Mouse (Mus musculus) embryonic facial prominence, embryonic 10.5 days (tissue): Measurements from ENCODE around the gene Chka. TPM values are rescaled to one million over a fixed set of nuclear protein-coding genes. Genes with fewer than 3 reads are reported as not detected.

Experiments
- DNase-seq: peaks from one replicate; pipeline ENCODE4 v3.0.0-alpha.2; 2017; ENCODE audit warnings: low spot score
- H3K27ac ChIP-seq: fragments of 300-500 bp; sonication (generic); replicated peaks from 2 replicates; pipeline ENCODE4 v1.5.1; 2016; ENCODE audit warnings: mild to moderate bottlenecking
- H3K27me3 ChIP-seq: fragments of 300-500 bp; sonication (generic); replicated peaks from 2 replicates; pipeline ENCODE4 v1.6.1; 2016; ENCODE audit warnings: low read depth, mild to moderate bottlenecking; ENCODE audit not compliant: poor library complexity, severe bottlenecking
- H3K36me3 ChIP-seq: fragments of 300-500 bp; sonication (generic); replicated peaks from 2 replicates; pipeline ENCODE4 v1.6.1; 2016; ENCODE audit warnings: mild to moderate bottlenecking, moderate library complexity
- H3K4me1 ChIP-seq: fragments of 300-500 bp; sonication (generic); 2 replicates; pipeline ENCODE4 v1.6.1; 2016
- H3K4me3 ChIP-seq: fragments of 300-500 bp; sonication (generic); 2 replicates; pipeline ENCODE4 v1.5.1; 2016; ENCODE audit warnings: mild to moderate bottlenecking, moderate library complexity
- H3K9me3 ChIP-seq: fragments of 300-500 bp; sonication (generic); 2 replicates; pipeline ENCODE4 v1.6.1; 2016; ENCODE audit warnings: mild to moderate bottlenecking
- WGBS: fragments of 180-500 bp; shearing (Covaris S2); methylation state at CpG from one replicate; pipeline ENCODE4 v1.1.7; 2016; 5-methylcytosine and 5-hydroxymethylcytosine counted together
- polyA plus RNA-seq: library from polyadenylated mRNA; unstranded; fragments of >200 nt; fragmentation: Nextera tagmentation; extraction: Ambion mirVana; gene quantifications from 2 replicates; pipeline ENCODE4 v1.2.1, GENCODE M21; 2016

Gene Chka
- polyA plus RNA-seq, 1 experiment from 2014 or later = 50.0 TPM

DNA sequence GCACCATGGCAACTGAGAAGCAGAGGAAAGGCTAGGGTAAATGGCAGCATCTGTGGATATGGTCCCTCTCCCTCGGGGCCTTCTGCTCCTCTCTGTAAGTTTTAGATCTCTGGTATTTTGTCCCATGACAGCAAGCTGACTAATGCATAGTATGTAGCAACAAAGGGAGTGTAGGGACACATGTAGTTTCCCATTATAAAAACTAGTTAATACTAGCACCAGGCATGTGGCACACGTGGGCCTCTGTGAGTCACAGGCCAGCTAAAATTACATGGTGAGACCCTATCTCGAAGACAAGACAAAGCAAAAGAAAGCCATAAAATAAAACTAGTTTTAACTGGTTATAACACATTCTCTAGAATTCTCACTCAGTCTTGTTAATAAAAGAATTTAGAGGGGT lies 12.6 kb upstream of the Chka start:
- Histone ChIP-seq H3K27me3 (no peaks in the 10 kb centered on the region), H3K27ac (no peak overlapping the region), H3K4me1 (peaks cover 17% of the 10 kb centered on the region; the same call in 1 of the 2 replicates), H3K36me3 (no peaks in the 10 kb centered on the region), H3K4me3 (no peak overlapping the region), H3K9me3 (no peaks in the 10 kb centered on the region)
- WGBS = 85% methylated on average over 3 of the region's 3 CpGs
- DNase-seq = no peak

- H3K36me3 ChIP-seq = no peaks in the 10 kb centered on the region
- no peaks in the 10 kb centered on the region for H3K9me3 ChIP-seq
- no peak for DNase-seq
- no peak overlapping the region for H3K27ac ChIP-seq
- H3K4me1 ChIP-seq = peaks cover 17% of the 10 kb centered on the region; the same call in 1 of the 2 replicates
- 45% methylated on average over 2 of the region's 2 CpGs for WGBS
- no peaks in the 10 kb centered on the region for H3K27me3 ChIP-seq
- H3K4me3 ChIP-seq = no peak overlapping the region
Observed at GRCm38 (mm10) chr19:3839686-3840085, 11.9 kb upstream of the Chka start.

DNA sequence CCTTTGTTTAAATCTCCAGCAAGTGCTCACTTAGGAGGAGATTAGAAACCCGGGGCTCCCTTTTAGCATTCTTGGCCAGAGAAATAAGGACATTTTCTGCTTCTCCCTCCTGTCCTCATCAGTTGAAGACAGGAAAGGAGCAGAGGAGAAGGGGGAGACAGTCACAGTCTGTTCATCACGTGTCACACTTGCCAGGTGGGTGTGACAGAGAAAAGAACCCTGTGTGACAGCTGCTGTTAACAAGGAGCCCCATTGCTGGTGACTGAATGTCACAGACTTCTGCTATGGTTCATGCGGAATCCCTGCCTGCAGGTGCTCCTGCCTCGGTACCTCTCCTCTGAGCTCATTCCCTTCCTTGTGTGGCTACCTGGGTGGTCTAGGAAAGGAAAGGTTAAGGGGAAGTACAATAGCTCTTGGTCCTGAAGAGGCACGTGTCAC lies 11.3 kb upstream of the Chka start:
- no peaks in the 10 kb centered on the region for H3K27me3 ChIP-seq
- 49% methylated on average over 5 of the region's 5 CpGs for WGBS
- H3K27ac ChIP-seq = no peak overlapping the region; the same call in 1 of the 2 replicates
- DNase-seq = no peak
- no peak overlapping the region for H3K4me3 ChIP-seq
- H3K36me3 ChIP-seq = no peaks in the 10 kb centered on the region
- H3K4me1 ChIP-seq = peaks cover 17% of the 10 kb centered on the region; the same call in 1 of the 2 replicates
- H3K9me3 ChIP-seq = no peaks in the 10 kb centered on the region

- no peaks in the 10 kb centered on the region for H3K27me3 ChIP-seq
- no peaks in the 10 kb centered on the region for H3K36me3 ChIP-seq
- H3K27ac ChIP-seq = no peak overlapping the region; the same call in 1 of the 2 replicates
- 81% methylated on average over 5 of the region's 5 CpGs for WGBS
- no peak for DNase-seq
- H3K9me3 ChIP-seq = no peaks in the 10 kb centered on the region
- H3K4me1 ChIP-seq = peaks cover 17% of the 10 kb centered on the region; the same call in 1 of the 2 replicates
- no peak overlapping the region for H3K4me3 ChIP-seq
Observed at GRCm38 (mm10) chr19:3840685-3841084, 10.9 kb upstream of the Chka start.

DNA sequence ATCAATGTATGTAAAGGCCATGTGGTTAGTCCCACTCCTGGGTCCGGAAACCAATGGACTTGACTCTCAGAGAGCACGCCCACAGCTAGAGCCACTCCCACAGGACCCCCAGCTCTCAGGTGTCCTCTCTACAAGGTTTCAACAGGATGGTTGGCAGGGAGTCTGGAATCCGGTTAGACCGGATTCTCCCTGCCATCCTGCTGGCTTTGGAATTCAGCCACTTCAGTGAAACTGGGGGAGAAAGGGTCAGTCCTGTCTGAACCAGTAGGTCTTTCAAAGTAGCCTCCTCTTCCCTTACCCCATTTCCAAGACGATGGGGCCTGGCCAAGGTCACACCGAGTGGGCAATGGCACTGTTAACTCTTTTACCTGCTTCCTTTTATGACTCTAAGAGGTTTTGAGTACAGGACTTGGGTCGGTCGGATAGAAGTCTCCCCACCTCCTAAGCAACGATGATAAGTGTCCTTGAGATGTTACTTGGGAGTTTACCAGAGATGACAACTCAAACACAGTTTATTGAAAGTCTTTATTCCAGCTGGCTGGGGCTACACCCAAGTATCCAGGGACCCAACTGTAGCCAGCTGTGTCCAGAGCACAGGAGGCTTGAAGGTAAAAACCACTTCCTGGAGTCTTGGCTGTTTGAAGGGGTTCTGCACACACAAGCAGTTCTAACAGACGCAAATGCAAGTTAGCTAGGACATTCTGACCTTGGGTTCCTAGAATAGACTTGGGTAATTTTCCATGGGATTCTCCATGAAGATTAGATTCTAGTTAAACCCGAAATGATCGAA lies 9.0 kb upstream of the Chka start:
- WGBS = 42% methylated on average over 12 of the region's 12 CpGs
- peak; percentile 58 for DNase-seq
- peaks cover 20% of the 10 kb centered on the region; the same call in 1 of the 2 replicates for H3K4me1 ChIP-seq
- no peaks in the 10 kb centered on the region for H3K36me3 ChIP-seq
- H3K9me3 ChIP-seq = no peaks in the 10 kb centered on the region
- H3K27ac ChIP-seq = peak overlapping the region; percentile 59; the same call in 1 of the 2 replicates
- no peak overlapping the region for H3K4me3 ChIP-seq
- H3K27me3 ChIP-seq = no peaks in the 10 kb centered on the region

GRCm38 (mm10) chr19:3843629-3844028 lies 7.9 kb upstream of the Chka start:
- H3K36me3 ChIP-seq = no peaks in the 10 kb centered on the region
- no peaks in the 10 kb centered on the region for H3K9me3 ChIP-seq
- peaks cover 20% of the 10 kb centered on the region; the same call in 1 of the 2 replicates for H3K4me1 ChIP-seq
- H3K27me3 ChIP-seq = no peaks in the 10 kb centered on the region
- WGBS = 78% methylated on average over 2 of the region's 2 CpGs
- no peak for DNase-seq
- no peak overlapping the region for H3K4me3 ChIP-seq
- H3K27ac ChIP-seq = no peak overlapping the region

DNA sequence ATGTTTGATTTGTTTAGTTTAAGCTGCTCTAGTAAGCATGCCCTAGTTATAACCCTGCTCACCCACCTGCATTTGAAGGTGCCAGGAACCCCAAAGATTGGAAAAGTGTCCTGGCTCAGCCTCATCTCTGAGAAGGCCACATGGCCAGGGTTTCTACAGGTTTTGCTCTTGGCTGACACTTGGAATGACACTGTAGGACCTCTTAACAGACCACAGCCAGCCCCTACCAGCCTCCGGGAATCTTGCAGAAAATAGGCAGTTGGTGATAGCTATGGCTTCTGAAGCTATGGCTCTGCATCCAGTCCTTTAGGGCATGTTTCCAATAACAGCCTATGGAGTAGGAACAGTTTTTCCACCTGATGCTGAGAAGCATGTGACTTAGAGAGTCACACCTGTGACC lies 6.7 kb upstream of the Chka start:
- DNase-seq = no peak
- H3K4me3 ChIP-seq = no peak overlapping the region
- no peaks in the 10 kb centered on the region for H3K27me3 ChIP-seq
- no peaks in the 10 kb centered on the region for H3K9me3 ChIP-seq
- no peak overlapping the region for H3K27ac ChIP-seq
- no peaks in the 10 kb centered on the region for H3K36me3 ChIP-seq
- H3K4me1 ChIP-seq = peaks cover 17% of the 10 kb centered on the region; the same call in 1 of the 2 replicates
- WGBS = 95% methylated on average over 1 of the region's 1 CpGs

- DNase-seq = no peak
- H3K9me3 ChIP-seq = no peaks in the 10 kb centered on the region
- no peaks in the 10 kb centered on the region for H3K36me3 ChIP-seq
- no peak overlapping the region for H3K4me3 ChIP-seq
- H3K27ac ChIP-seq = no peak overlapping the region
- peaks cover 16% of the 10 kb centered on the region; the same call in 1 of the 2 replicates for H3K4me1 ChIP-seq
- H3K27me3 ChIP-seq = no peaks in the 10 kb centered on the region
- 93% methylated on average over 11 of the region's 11 CpGs for WGBS
Observed at GRCm38 (mm10) chr19:3845339-3845738, 6.2 kb upstream of the Chka start.

- H3K36me3 ChIP-seq = no peaks in the 10 kb centered on the region
- H3K4me1 ChIP-seq = peaks cover 16% of the 10 kb centered on the region
- H3K27me3 ChIP-seq = no peaks in the 10 kb centered on the region
- H3K27ac ChIP-seq = no peak overlapping the region
- DNase-seq = no peak
- H3K4me3 ChIP-seq = no peak overlapping the region
- 76% methylated on average over 1 of the region's 1 CpGs for WGBS
- H3K9me3 ChIP-seq = no peaks in the 10 kb centered on the region
Observed at GRCm38 (mm10) chr19:3845803-3846406, 5.7 kb upstream of the Chka start.

GRCm38 (mm10) chr19:3846676-3847604 lies 4.6 kb upstream of the Chka start:
- Histone ChIP-seq H3K27me3 (no peaks in the 10 kb centered on the region), H3K27ac (no peak overlapping the region), H3K4me3 (no peak overlapping the region), H3K4me1 (peaks cover 26% of the 10 kb centered on the region), H3K9me3 (no peaks in the 10 kb centered on the region), H3K36me3 (no peaks in the 10 kb centered on the region)
- 80% methylated on average over 10 of the region's 10 CpGs for WGBS
- no peak for DNase-seq

GRCm38 (mm10) chr19:3847711-3848110 lies 3.9 kb upstream of the Chka start:
- Histone ChIP-seq H3K4me3 (no peak overlapping the region), H3K9me3 (no peaks in the 10 kb centered on the region), H3K4me1 (peaks cover 26% of the 10 kb centered on the region), H3K27ac (no peak overlapping the region), H3K36me3 (no peaks in the 10 kb centered on the region), H3K27me3 (no peaks in the 10 kb centered on the region)
- 87% methylated on average over 5 of the region's 5 CpGs for WGBS
- no peak for DNase-seq

DNA sequence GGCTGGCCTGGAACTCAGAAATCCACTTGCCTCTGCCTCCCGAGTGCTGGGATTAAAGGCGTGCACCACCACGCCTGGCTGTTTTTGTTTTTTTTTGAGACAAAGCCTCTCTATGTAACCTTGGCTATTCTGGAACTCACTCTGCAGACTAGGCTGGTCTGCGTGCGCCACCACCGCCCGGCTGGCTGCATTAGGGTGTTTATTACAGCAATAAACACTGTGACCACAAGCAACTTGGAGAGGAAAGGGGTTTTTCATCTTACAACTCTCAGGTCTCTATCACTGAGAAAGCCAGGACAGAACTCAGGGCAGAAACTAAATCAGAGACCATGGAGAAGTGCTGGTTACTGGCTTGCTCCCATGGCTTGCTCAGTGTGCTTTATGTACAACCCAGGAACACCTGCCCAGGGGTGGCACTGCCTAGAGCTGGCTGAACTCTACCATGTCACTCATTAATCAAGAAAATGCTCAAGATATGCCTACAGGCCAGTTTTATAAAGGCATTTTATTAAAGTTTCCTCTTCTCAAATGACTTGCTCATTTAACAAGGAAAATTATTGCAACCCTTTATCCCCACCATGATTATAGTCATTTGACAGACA lies 3.3 kb upstream of the Chka start:
- Histone ChIP-seq H3K27me3 (no peaks in the 10 kb centered on the region), H3K4me3 (no peak overlapping the region), H3K9me3 (no peaks in the 10 kb centered on the region), H3K27ac (no peak overlapping the region), H3K4me1 (peaks cover 29% of the 10 kb centered on the region), H3K36me3 (no peaks in the 10 kb centered on the region)
- no peak for DNase-seq
- 84% methylated on average over 7 of the region's 7 CpGs for WGBS
